Mouse (Mus musculus): Measurements from ENCODE around the gene Rft1.

The Rft1 gene

GRCm38 (mm10) chr14:30735810-30736209 lies 81.7 kb downstream of the Rft1 start:
- DNase-seq = no peak

- DNase-seq = no peak
These were observed 82.3 kb downstream of the Rft1 start for GRCm38 (mm10) chr14:30736413-30736812.
